Mouse (Mus musculus) A20 (cell line): ENCODE measurements around the gene Gm38394.

Source experiments
- DNase-seq: peaks from one replicate; pipeline ENCODE4 v3.0.0-alpha.2; 2011; ENCODE audit warnings: low read depth, low spot score

Gm38394 gene

DNA sequence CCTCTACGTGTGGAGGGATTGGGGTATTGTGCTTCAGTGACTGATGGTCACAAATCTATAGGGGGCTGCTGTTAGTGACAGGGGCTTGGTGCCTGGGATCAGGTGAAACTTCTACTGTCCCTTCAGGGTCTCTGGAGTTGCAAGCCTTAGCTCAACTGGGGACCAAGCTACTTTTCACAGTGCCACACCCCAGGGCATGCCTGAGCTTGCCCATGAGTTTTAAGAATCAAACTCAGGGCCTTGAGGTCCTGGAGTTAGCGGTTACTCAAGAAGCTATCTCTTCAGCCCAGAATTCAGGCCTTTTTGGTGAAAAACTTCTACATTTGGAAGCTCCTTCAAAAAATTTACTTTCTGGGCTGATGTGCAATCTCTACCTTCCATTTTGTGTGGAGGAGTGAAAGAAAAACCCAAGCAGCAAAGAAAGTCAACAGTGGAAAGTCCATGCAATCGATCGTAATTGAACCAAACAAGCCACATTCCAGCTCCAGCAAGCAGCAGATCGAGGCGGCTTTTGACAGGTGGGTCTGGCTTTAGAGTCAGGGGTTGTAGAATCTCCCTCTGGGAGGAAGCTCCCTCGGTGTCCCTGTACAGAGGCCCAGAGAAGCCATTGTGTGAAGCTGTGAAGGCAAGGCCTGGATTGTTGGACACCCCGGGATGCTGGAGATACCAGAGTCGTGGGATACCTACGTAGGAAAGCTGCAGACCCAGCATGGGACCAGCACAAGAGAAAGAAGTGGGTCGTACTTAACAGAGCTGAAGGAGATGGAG lies 3.3 kb upstream of the Gm38394 start:
- DNase-seq: no peak

DNA sequence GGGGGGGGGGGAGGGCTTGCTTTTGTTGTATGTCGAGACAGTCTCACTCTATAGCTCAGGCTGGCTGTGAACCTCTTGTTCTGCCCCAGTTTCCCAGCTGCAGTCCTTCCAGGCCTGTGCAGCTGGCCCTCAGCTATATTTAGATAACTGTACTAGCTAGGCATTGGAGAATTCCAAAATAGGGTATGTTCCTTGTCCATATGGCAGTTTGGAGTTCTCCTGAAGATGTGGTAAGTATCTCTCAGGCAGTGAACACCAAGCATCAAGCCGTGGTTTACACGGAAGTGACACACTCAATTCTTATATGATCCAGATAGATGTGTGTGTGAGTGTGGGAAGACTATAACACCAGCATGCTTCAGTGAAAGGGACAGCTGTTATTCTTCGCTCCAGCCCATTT lies 2.3 kb upstream of the Gm38394 start:
- no peak for DNase-seq

DNA sequence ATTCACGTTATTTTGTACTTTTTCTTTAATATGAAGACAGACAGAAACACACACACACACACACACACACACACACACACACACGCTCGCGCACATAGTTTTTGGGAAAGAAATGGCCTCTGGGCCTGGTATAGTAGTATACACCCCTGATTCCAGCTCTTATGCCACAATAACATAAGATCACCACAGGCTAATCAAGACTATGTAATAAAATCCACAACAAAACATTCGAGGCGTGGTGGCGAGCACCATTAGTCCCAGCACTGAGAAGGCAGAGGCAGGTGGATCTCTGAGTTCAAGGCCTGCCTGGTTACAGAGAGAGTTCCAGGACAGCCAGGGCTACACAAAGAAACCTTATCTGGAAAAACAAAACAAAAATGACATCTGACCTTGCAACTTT lies 1.8 kb upstream of the Gm38394 start:
- DNase-seq: no peak

DNA sequence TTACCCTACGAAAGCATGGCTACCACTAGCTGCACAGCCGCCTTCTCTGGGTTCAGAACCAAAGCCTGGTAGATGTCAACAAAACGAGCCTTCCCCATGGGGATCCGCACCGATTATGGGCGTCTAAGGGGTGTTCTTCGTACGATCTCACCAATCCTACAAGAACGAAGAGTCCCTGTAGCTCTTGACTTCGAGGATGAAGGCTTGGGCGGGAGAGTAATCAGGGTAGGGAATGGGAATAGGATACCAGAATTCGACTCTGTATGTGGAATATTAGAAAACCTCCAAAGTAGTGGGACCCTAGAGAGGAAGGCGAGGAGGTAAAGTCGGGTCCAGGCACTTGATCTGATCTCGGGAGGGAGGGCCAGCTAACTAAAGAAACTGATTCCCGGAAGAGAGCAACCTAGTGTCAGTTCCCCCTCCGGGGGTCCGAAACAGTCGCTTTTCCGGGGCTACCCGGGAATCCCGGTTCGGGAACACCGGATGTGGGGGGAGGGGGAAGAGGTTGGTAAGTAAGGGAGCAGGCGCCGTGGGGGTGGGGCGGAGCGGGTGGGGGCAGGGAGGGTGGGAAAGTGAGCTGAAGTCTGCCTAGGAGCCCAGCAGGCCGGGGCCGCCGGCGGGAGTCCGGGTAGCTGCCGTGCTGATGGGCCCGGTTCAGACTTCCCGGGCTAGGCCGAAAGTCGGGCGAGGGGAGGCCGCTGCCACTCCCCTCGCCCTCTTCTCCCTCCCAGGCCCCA lies 484 bp downstream of the Gm38394 start, which contains the start of gene Zbed6:
TSS of gene Zbed6 (minus strand) at position 420 of the 737 bp plus-strand sequence.
- peak; percentile 54 for DNase-seq

DNA sequence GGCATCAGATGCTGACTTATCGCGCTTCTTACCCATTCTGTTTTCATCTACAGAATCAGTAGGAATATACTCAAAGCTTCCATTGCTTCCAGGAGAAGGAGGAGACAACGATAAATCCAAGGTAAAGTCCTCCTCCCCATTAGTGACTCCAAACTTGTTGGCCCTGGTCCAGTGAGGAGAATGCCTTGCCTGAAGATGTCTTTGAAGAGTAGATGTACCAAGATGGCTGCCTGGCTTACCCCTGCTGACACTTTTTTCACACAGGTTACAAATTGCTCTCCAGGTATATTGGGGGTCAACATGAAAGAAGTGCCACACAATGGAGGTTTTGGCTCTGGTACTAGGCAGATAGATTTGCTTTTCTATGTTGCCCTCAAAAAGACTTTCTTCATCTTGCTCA lies 2.2 kb downstream of the Gm38394 start:
- no peak for DNase-seq

DNA sequence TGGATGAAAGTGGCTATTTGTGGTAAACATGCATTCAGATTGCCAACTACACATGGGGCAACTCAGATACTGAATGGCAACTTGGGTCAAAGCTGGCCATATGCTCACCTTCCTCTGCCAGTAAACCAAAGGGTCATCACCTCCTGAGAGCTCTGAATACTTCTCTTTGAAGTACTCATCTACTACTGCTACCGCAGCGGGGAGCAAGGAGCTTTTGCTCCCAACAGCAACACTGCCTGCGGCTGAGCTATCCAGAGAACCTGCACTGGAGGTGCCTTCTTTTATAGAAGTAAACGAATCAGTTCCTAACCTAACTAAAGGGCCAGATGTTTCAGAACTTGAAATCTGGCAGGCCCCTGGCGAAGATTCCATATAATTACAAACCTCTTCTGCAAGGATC lies 4.3 kb downstream of the Gm38394 start:
- DNase-seq: no peak

DNA sequence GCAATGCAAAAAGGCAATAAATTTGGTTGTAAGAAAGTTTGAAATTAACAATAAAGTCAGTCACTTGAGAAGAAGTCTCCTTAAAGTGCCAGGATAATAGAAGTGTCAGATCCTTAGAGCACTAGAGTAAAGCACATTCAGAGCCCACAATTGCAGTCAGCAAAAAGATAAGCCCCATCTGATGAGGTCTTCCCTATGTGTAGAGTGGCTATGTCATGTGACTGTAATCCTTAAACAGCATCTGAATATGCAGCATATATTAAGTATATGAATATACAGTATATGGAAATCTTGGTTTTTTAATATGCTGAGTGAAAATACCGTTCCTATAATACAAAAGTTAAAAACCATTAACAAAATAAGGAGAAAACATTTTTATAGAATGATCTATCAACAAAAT lies 8.1 kb downstream of the Gm38394 start:
- DNase-seq: no peak

DNA sequence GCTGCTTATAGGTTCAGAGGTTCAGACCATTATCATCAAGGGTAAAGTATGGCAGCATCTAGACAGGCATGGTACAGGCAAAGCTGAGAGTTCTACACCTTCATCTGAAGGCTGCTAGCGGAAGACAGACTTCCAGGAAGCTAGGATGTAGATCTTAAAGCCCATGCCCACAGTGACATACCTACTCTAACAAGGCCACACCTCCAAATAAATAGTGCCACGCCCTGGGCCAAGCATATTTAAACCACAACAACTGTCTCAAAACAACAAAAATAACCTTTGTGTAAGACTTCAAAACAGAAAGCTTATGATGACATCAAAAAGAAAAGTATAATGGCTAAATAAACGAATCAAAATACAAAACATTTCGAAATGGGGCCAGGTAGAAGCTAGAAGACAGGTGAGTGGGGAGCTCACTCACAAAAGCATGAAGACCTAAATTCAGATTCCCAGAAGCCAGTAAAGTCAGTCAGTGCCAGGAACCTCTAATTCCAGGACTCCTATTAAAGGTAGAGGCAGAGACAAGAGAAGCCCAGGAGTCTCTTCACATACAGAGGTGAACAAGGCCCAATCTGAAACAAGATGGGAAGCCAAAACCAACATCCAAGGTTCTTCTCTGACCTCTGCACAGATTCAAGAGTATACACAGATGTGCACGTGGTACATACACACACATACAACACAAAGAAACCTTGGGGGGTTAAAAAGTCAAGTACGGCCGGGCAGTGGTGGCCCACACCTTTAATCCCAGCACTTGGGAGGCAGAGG lies 10.6 kb downstream of the Gm38394 start:
- DNase-seq: no peak

DNA sequence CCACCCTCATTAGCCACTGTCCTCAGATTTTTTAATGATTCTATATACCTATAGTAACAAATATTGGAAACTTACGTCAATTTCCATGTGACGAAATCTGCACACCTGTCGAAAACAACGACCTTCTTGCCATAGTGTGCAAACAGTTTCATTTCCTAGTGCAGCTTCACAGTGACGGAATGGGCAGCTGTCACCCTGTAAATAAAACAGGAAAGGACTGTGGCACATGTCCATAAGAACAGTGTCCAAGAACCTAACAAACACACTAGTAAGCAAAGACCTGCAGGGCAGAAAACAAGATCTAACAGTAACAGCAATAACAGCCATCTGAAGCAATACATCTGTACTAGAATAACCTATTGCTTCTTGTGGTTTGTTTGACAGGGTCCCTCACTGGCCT lies 15.5 kb downstream of the Gm38394 start:
- DNase-seq: no peak

DNA sequence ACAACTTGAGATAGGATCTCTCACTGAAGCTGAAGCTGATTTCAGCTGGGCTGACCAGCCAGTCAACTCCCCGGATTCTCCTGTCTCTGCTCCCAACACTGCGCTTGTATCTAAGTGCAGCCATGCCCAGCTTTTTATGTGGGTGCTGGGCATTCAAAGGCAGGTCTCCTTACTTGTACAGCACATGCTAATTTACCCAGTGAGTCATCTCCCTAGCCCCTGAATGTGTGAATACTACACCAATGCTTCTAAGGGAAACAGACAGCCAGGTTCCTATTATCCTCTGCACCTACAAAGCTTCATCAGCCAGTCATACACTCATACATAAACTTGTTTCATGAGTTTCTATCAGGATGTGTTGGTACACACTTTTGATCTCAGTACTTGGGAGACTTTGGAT lies 20.0 kb downstream of the Gm38394 start:
- no peak for DNase-seq

DNA sequence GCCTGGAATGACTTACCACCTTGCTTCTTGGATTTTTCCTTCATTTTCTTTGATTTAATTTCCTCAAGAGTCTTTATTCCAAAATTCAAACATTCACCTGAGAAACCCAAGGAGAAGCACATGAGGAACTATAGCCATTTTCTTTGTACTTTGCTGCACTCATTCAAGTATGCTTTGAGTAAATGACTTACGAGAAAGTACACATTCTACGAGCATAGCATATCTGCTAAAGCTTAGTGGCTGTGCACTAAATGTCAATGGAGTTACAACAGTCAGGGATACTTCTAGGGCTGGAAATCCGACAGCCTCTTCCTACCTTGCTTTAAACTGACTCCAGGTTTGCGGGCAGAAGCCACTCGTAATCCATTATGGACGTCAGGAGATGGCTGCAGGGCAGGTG lies 22.6 kb downstream of the Gm38394 start:
- no peak for DNase-seq

DNA sequence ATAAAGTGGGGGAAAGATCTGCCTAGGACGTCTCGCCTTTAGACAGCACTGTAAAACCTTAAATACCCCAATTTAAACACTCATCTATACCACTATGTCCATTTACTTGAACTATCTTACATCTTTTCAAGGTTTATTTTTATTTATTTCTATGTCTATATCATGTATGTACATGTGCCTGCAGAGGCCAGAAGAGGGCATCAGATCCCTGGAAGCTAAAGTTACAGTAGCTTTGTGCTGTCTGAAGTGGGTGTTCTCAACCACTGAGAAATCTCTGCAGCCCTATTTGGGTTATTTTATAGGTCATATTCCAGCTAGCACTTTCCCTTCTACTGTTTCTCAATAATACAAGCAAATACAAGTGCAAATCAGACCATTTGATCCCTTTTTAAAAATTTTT lies 28.9 kb downstream of the Gm38394 start:
- peak; percentile 31 for DNase-seq

DNA sequence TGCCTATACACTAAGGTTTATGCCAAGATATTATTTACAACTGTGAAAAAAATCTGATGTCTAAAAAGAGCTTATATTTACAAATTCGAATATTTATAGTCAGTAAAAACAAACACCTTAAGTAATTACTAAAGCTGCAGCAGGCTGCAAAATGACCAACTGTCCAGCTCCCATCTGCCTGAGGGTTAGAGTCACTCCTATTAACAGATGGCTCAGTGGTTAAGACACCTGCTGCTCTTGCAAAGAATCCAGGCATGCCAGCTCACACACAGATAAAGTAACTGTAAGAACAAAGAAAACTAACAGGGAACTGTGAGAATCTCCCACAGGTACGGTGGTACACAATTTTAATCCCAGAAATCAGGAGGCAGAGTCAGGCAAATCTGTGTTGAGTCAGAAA lies 36.1 kb downstream of the Gm38394 start:
- DNase-seq: no peak

DNA sequence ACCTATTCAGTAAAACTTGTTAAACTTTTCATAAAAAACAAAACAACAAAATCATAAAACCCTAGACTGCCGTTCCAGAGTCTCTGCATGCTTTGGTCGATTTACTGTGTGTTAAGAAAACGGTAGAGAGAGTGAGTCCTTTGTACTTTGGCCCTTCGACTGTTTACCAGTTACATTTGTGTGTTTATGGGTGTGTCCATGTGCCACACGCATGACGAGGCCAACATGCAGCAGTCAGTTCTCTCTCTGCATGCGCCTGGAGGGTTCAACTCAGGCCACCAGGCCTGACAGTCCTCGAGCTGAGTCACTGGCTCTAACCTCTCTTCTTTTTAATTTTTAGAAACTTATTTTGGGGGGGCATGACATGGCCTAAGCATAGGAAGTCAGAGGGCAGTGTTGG lies 42.8 kb downstream of the Gm38394 start:
- no peak for DNase-seq

DNA sequence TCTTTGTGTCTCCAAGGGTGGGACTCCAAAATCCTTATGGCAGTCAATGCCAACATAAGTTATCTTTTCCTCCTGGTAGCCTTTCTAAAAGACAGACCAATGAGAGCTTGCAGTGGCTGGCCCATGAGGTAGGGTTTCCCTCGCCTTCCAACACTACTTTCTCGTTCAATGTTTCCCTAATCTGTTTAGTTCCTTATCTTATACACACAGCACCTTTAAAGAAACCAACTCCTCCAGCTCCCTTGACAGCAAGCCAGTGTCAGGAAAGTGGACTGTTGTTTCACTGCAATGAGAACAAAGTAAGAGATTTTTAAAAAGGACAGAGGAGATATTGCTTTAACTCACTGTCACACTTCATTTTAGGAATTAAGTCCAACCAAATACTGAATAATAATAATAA lies 43.2 kb downstream of the Gm38394 start:
- no peak for DNase-seq

DNA sequence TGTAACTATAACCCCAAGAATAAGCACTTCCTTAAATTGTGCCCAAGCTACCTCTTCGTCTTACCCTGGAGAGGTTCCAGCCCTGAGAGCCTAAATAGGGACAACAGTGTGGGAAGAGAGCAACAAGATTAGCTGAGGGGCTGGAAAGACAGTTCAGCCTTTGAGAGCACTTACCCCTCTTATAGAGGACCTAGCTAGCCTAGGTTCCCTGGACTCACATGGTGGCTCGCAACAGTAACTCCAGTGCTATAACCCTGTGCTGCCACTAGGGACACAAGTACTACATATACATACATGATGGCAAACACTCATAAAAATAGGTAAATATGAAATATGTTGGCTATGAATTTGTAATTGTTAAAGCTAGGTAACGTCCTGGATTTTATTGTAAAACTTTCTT lies 47.3 kb downstream of the Gm38394 start:
- DNase-seq: peak; percentile 64

DNA sequence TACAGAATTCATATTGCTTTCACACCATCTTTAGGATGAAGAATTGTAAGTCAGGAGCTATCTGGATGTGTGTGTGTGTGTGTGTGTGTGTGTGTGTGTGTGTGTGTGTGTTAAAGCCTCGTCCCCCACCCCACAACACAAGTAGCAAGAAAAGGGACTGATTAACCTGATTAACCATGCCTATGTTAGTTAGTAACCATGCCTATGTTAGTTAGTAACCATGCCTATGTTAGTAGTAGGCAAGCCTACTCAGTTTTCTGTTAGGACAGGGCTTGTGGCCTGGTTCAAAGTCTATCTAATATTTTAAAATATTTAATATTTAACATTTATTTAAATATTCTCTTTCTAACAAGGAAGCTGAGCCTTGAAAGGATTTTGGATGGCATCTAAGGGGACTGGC lies 49.7 kb downstream of the Gm38394 start:
- DNase-seq: no peak

DNA sequence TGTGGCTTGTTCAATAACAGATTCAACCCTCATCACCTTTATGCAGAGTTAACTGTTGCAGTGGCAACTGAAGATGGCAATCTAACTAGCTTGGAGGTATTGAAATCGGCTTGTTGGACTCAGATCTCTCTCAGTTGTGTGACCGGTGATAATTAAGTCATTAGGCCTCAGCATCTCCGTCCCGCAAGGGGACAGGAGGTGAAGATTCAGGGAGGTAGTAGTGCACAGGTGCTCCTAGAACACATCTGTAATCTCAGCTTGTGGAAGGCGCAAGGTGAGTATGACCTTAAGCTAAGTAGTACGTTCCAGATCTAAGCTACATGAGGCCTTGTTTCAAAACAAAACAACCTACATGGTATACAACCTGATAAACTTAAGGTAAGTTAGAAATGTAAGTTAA lies 50.5 kb downstream of the Gm38394 start:
- no peak for DNase-seq

DNA sequence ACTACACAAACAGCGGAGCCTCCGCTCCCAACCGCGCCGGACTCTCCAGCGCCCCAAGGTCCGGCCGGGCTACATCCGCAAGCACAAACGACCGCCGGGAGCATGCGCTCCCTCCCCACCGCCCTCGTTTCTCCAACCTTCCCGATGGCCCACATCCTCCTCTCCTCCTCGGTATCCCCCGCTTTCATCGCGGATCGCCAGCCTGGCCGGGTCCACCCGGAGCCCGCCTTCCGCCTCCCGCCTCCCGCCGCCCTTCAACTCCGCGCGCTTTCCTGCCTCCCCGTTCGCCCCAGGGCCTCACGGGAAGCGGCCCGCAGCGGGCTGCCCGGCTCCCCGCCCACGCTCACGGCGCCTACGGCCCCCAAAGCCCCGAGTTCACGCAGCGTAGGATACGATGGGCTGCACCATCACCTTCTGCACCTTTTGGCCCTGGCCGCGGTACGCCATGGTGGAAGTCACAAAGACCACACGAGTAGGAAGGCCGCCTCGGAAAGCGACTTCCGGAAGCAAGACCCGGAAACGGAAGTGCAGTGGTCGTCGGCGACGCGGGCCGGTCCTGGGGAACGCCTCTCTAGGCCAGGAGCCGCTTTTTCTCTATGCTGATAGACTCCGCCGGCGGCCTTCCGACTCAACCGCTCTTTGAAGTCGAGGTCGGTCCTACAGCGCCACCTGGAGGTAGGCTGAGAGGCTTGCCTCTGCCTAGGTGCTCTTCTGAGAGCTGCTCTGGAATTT lies 51.2 kb downstream of the Gm38394 start, which contains the start of gene Snrpe:
TSS of gene Snrpe (minus strand) at position 521 of the 732 bp plus-strand sequence.
- DNase-seq: peak; percentile 98

DNA sequence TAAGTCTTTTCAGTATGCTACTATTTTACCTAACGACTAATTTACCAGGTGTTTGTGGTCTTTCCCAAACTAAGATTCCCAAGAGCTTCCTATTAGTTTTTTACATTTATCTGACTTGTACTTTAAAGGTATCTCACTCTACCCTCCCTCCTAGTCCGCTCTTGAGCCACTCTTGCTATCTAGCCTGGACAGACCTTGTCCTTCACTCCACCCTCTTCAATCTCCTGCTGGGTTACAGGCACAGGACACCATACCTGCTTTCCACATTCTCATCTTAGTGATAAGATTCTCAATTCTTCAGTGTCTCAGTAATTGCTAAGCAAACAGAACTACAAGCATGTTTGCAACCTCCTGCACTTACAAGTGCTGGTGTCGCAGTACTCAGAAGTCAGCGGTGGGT lies 57.9 kb downstream of the Gm38394 start:
- DNase-seq: no peak

DNA sequence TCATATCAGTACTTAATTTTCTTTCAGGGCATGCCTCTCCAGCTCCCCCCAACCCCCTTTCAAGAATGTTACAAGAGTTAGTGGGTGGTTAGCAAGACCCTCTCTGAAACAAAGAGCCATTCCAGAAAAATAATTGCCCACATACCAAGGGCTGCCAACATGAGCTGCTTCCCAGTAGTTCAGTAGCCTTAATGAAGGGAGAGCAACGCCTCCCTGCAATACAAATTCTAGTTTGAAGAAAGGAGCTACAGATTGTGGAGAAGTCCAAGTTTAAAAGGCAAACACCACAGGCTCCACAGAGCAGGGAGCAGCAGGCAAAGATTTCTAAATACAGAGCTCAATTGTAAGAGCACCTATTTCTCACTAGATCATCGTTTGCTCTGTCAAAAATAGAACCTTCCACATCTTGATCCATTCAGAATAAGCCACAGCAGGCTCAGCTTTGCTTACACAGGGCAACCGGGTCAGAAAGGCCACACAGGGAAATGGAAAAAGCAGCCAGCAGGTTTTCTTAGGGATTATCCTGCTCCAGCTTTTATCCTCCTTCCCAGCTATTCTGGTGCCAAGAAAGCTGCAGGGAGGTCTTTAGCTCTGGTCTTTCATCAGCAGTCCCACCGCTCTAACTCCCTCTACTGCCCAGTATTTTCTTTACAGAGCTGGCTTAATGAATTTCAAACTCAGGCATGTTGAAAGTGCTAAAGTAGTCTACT lies 64.7 kb downstream of the Gm38394 start:
- no peak for DNase-seq
